Mouse (Mus musculus): ENCODE data around the gene Hfe2.

Hfe2 gene

GRCm38 (mm10) chr3:96576005-96576658 is 51.2 kb downstream of the Hfe2 start:
- DNase-seq, result peak; percentile 91 to 94

GRCm38 (mm10) chr3:96576690-96577541 is 51.9 kb downstream of the Hfe2 start, which contains the start of gene Gm16253:
Gm16253 (plus strand) TSS chr3:96576984.
- peak; percentile 96 to 97 for DNase-seq

DNA sequence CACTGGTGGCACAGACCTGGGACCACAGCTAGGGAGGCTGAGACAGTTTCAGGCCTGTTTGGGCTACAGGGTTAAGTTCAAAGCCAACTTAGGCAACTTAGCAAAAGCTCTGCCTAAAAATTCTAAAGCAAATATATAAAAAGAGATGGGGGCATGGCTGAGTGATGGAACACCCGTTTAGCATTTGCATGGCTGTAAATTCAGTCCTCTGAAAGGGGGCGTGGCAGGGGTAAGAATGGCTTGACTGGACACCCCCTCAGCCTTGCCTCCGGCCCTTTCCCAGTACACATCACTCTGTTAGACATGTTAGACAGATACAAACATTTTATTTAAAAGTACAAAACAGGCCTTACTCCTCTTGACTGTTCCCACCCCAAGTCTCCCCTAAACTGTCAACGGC is 52.6 kb downstream of the Hfe2 start:
- no peak for DNase-seq
